Mouse (Mus musculus): ENCODE results near the gene Lcp1. TPM values are rescaled to one million over a fixed set of nuclear protein-coding genes. Genes with fewer than 3 reads are reported as not detected.

Lcp1 gene
- polyA plus RNA-seq, 1 experiment from 2014 or later = 26.4 TPM

DNA sequence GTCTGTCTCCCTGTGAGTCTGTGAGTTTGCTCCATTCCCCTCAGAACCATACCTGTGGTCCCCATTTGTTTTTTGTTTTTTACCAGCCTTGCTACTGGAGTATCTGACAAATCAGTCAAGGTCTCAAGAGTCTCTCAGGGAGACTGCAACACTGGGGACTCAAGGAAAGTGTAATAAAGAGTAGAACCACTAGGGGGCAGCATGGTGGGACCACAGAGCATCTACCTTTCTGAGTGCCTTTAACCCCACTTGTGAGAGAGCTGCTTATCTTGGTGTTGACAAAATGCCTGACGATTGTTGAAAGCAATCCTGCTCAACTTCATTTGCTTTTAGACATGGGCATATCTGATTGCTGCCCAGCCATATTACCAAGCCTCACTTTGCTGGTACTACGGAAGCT lies 98.9 kb downstream of the Lcp1 start:
- WGBS = 71% methylated on average over 2 of the region's 2 CpGs
- H3K36me3 ChIP-seq = no peaks in the 10 kb centered on the region
- peaks cover 10% of the 10 kb centered on the region for H3K27me3 ChIP-seq (ENCODE audit: low read depth, poor library complexity, severe bottlenecking)
- H3K4me3 ChIP-seq = no peak overlapping the region
- H3K4me1 ChIP-seq = peaks cover 3% of the 10 kb centered on the region; the same call in 1 of the 2 replicates
- no peak overlapping the region for H3K27ac ChIP-seq (replicated peaks)
- DNase-seq (ENCODE audit: low spot score) = peak; percentile 31
- no peaks in the 10 kb centered on the region for H3K9me3 ChIP-seq (replicated peaks)

DNA sequence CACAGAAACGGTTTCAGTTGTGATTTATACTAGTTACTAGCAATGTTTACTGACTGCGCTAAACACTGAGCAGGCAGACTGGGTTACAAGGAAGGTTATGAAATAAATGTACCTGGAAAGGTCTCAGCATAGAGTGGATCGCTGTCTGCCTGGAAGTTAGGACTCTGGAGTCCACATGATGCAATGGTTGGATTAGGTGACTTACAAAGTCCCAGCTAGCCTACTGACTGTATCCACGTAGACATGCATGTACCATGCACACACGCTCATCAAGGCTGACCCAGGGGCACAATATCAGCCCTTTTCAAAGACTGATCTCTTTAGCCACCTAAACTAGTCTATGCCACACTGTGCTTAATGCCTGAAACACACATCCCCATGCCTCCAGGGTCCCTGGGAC lies 102.2 kb downstream of the Lcp1 start:
- H3K9me3 ChIP-seq (replicated peaks) = no peaks in the 10 kb centered on the region
- WGBS = 89% methylated on average over 5 of the region's 5 CpGs
- no peak overlapping the region for H3K4me3 ChIP-seq
- no peak overlapping the region for H3K27ac ChIP-seq (replicated peaks)
- H3K27me3 ChIP-seq (ENCODE audit: low read depth, poor library complexity, severe bottlenecking) = peaks cover 21% of the 10 kb centered on the region
- no peak for DNase-seq (ENCODE audit: low spot score)
- H3K4me1 ChIP-seq = peaks cover 20% of the 10 kb centered on the region
- no peaks in the 10 kb centered on the region for H3K36me3 ChIP-seq

DNA sequence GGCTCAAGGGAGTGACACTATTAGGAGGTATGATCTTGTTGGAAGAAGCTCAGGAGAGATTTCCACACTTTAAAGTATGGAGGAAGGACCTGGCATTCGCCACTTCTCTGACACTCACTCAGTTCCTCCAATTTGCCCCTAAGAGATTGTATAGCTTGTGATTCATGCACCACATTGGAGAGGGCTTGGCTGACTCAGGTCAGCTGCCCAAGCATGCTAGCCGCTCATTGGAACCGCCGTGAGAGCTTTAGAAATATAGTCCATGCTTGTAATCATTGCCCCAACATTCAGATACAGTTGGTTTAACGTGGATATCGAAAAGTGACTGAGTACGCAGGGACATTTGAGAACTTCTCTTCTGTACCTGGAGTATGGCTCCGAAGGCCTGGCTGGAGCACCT lies 104.7 kb downstream of the Lcp1 start:
- Histone ChIP-seq H3K36me3 (no peaks in the 10 kb centered on the region), H3K9me3 (replicated peaks) (no peaks in the 10 kb centered on the region), H3K4me3 (peak overlapping the region; percentile 26), H3K27me3 (ENCODE audit: low read depth, poor library complexity, severe bottlenecking) (peaks cover 24% of the 10 kb centered on the region), H3K27ac (replicated peaks) (peak overlapping the region; percentile 33), H3K4me1 (peaks cover 20% of the 10 kb centered on the region)
- 83% methylated on average over 8 of the region's 8 CpGs for WGBS
- DNase-seq (ENCODE audit: low spot score) = no peak

DNA sequence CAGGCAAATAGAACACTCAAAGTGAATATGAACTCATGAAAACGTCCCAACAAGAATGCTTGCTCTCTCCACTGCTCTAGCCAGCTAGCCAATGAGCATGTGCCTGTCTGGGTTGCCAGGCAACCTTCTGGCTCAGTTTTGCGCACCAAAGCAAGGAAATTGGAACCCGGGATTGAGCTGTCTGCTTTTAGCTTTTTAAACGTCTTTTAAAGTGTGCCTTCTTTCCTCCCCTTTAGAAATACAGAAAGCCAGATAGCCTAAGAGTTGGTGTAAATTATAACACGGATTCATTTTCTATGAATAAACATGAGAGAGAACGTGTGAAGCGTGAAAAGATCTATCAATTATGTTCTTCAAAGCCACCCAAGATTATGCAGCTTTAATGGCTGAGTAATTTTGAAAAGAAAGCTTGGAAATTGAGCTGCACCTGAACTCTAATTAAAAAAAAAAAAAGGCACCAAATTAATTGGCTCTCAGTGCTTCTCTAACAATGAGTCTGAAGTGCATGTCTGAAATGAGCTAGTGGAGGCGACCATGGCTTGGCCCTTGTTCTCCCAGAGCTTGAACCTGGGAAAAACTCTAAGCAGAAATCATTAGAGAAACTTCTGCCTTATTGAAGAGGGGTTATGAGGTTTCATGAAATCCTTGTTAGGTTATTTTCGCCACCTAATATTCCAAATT lies 105.2 kb downstream of the Lcp1 start:
- Histone ChIP-seq H3K27ac (replicated peaks) (peak overlapping the region; percentile 59; the same call in 1 of the 2 replicates), H3K9me3 (replicated peaks) (no peaks in the 10 kb centered on the region), H3K4me3 (peak overlapping the region; percentile 26), H3K27me3 (ENCODE audit: low read depth, poor library complexity, severe bottlenecking) (peaks cover 24% of the 10 kb centered on the region), H3K36me3 (no peaks in the 10 kb centered on the region), H3K4me1 (peaks cover 20% of the 10 kb centered on the region)
- DNase-seq (ENCODE audit: low spot score) = peak; percentile 56
- WGBS = 31% methylated on average over 9 of the region's 9 CpGs

DNA sequence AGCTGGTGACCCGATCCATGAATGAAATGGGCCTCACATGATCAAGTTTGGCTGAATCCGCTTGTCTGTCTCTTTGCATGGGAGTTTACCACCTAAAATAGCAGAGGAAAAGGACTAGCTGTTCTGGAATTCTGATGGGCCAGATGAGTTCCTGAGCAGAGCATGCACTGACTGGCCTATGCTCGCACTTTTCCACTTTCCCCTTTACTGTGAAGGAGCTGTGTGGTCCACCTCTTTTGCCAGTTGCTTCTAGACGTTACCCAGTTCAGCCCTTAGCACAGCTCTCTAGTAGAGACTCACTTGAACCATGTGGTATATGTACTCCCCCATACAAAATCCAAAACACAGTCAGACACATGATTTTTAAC lies 105.7 kb downstream of the Lcp1 start:
- Histone ChIP-seq H3K36me3 (no peaks in the 10 kb centered on the region), H3K9me3 (replicated peaks) (no peaks in the 10 kb centered on the region), H3K27me3 (ENCODE audit: low read depth, poor library complexity, severe bottlenecking) (peaks cover 24% of the 10 kb centered on the region), H3K4me1 (peaks cover 20% of the 10 kb centered on the region), H3K4me3 (no peak overlapping the region), H3K27ac (replicated peaks) (0 out of 2 replicates have a peak overlapping the region, but pooled peaks have one; percentile 59)
- DNase-seq (ENCODE audit: low spot score) = peak; percentile 16
- WGBS = 77% methylated on average over 4 of the region's 4 CpGs

DNA sequence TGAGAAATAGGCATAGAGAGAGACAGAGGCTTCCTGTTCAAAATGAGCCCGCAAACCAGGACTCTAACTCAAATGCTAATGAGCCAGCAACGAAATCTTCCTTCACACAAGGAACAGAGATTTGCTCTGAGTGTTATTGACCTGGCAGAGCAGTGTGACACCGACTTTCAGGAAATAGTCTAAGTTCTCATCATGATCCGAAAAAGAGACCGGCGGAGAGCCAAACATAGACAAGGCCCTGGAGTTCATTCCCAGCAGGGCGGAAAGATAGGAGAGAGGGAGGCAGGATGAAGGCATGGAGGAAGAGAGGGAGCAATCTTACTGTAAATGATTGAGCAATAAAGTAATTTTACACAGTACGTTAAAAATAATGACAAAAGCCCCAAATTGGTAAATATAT lies 106.2 kb downstream of the Lcp1 start:
- DNase-seq (ENCODE audit: low spot score) = no peak
- Histone ChIP-seq H3K27ac (replicated peaks) (no peak overlapping the region), H3K36me3 (no peaks in the 10 kb centered on the region), H3K4me3 (no peak overlapping the region), H3K27me3 (ENCODE audit: low read depth, poor library complexity, severe bottlenecking) (peaks cover 24% of the 10 kb centered on the region), H3K4me1 (peaks cover 20% of the 10 kb centered on the region), H3K9me3 (replicated peaks) (no peaks in the 10 kb centered on the region)
- WGBS = 90% methylated on average over 8 of the region's 8 CpGs

DNA sequence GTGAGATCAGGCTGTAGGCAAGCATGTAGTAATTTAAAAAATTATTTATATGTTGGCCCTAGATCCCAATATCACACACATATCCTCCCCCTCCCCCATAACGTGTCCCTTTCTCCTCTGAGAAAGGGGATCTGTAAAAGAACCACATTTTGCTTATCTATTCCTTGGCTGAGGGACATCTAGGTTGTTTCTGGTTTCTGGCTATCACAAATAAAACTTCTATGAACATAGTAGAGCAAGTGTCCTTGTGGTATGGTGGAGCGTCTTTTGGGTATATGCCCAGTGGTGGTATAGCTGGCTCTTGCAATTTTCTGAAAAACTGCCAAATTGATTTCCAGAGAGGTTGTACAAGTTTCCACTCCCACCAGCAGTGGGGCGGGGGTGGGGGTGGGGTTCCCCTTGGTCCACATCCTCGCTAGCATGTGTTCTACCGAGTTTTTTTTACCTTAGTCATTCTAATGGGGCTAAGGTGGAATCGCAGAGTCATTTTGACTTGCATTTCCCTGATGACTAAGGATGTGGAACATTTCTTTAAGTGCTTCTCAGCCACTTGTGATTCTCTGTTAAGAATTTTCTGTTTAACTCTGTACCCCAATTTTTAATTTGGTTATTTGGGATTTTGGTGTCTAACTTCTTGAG lies 107.3 kb downstream of the Lcp1 start:
- H3K9me3 ChIP-seq (replicated peaks) = no peaks in the 10 kb centered on the region
- H3K27ac ChIP-seq (replicated peaks) = no peak overlapping the region
- peaks cover 22% of the 10 kb centered on the region for H3K27me3 ChIP-seq (ENCODE audit: low read depth, poor library complexity, severe bottlenecking)
- H3K4me1 ChIP-seq = peaks cover 20% of the 10 kb centered on the region
- H3K4me3 ChIP-seq = no peak overlapping the region
- H3K36me3 ChIP-seq = no peaks in the 10 kb centered on the region
- DNase-seq (ENCODE audit: low spot score) = no peak
- 90% methylated on average over 6 of the region's 6 CpGs for WGBS

DNA sequence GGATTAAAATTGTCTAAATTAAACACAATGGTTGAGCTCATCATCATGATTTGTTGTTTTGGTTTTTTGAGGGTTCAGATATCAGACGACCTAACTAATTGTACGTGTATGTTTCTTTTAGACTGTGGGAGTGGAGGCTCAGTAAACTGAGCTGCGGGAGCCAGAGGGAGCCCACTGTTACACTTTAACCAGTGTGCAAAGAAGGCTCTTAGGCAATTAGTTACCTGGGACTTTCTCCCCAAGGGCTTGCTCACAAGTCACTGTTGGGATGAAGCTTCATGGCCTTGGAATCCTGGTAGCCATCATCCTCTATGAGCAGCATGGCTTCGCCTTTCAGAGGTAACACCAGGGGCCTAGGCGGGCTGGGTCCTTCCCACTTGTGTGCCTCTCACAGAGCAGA lies 111.2 kb downstream of the Lcp1 start, which contains the start of gene Cpb2:
Cpb2 (plus strand) TSS at position 201 of the 400 bp plus-strand sequence.
- Histone ChIP-seq H3K4me3 (no peak within 1 kb of the TSS), H3K36me3 (no peaks in the 10 kb centered on the region), H3K9me3 (replicated peaks) (no peaks in the 10 kb centered on the region), H3K27ac (replicated peaks) (no peak within 1 kb of the TSS), H3K4me1 (peaks cover 1% of the 10 kb centered on the region), H3K27me3 (ENCODE audit: low read depth, poor library complexity, severe bottlenecking) (peaks cover 12% of the 10 kb centered on the region; the same call in 1 of the 2 replicates)
- no peak for DNase-seq (ENCODE audit: low spot score)
- 93% methylated on average over 5 of the region's 5 CpGs for WGBS

DNA sequence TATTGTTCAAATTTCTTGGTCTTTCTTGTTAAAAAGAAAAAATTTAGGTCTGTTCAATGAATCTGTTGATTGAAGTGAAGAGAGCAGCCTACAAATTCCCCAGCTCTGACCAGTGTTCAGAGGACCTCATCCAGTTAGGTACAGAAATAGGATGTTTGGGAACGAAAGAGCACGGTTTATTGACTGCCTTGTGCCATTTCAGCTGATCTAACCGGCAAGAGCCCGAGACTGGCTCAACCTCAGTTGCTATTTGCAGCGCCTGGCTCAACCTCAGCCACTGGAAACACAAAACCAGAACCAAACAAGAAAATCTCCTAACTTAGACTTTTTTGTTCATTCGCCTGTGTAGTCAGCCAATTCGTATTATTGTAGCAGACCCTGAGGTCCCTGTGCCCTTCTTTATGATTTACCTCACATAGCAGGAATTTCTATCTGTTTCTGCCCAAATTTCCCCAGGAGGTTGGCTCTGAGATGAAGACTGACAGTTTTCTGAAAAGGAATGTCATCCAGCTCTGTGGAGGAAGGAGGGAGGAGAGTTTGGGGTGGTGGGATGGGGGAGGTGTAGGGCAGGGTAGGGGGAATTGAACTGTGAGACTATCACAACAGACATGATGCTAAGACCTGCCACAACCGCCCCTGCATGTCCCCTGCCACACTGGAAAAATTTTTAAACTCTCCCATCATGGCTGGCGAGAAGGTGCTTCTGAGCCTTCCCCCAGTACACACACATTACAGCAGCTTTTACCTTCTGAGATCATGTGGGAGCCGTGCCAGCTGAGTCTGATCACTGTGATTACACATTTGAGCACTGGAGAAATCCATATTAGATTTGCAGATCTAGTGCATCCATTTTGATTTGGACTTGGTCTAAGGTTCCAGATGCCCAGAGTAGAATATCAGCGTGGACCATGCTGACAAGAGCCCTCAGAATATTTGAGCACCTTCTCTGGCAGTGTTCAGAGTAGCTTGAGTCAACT lies 115.4 kb downstream of the Lcp1 start:
- Histone ChIP-seq H3K27me3 (ENCODE audit: low read depth, poor library complexity, severe bottlenecking) (no peaks in the 10 kb centered on the region), H3K36me3 (no peaks in the 10 kb centered on the region), H3K27ac (replicated peaks) (no peak overlapping the region), H3K9me3 (replicated peaks) (no peaks in the 10 kb centered on the region), H3K4me1 (no peaks in the 10 kb centered on the region), H3K4me3 (no peak overlapping the region)
- DNase-seq (ENCODE audit: low spot score) = no peak
- 83% methylated on average over 11 of the region's 11 CpGs for WGBS

DNA sequence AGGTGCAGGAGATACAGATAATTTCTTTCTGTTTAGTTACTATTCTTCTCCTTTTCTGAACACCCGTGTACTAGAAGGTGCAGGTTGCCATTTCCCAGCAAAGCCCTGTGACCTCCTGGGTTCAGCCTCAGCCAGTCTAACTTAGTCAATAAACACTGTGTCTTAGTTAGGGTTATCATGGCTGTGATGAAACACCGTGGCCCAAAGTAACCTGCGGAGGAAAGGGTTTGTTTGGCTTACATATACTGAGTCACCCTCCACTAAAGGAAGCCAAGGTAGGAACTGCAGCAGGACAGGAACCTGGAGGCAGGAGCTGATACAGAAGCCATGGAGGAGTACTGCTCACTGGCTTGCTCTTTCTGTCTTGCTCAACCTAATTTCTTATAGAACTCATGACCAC lies 119.5 kb downstream of the Lcp1 start:
- H3K27ac ChIP-seq (replicated peaks) = no peak overlapping the region
- H3K27me3 ChIP-seq (ENCODE audit: low read depth, poor library complexity, severe bottlenecking) = no peaks in the 10 kb centered on the region
- DNase-seq (ENCODE audit: low spot score) = no peak
- H3K4me1 ChIP-seq = no peaks in the 10 kb centered on the region
- WGBS = 88% methylated on average over 3 of the region's 3 CpGs
- H3K4me3 ChIP-seq = no peak overlapping the region
- no peaks in the 10 kb centered on the region for H3K9me3 ChIP-seq (replicated peaks)
- H3K36me3 ChIP-seq = no peaks in the 10 kb centered on the region

DNA sequence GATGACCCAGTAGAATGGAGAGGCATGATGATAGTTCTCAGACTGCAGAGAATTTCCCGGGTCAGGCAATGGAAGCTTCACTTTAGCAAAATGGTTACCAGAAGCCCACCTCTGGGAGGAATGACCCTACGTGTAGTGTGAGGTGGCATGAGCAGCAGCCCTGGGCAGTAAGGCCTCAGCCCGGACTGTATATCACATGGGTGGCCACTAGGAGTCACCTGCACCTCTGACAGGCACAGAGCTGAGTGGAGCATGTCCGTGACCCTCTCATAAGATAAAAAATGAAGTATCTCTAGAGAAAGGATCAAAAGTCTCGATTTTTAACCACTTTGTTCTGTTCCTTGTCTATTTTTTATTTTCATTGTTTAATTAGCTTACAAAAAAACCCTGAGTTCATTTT lies 125.6 kb downstream of the Lcp1 start:
- Histone ChIP-seq H3K4me3 (no peak overlapping the region), H3K27me3 (ENCODE audit: low read depth, poor library complexity, severe bottlenecking) (no peaks in the 10 kb centered on the region), H3K36me3 (no peaks in the 10 kb centered on the region), H3K9me3 (replicated peaks) (no peaks in the 10 kb centered on the region), H3K27ac (replicated peaks) (no peak overlapping the region), H3K4me1 (no peaks in the 10 kb centered on the region)
- 56% methylated on average over 5 of the region's 5 CpGs for WGBS
- DNase-seq (ENCODE audit: low spot score) = no peak

DNA sequence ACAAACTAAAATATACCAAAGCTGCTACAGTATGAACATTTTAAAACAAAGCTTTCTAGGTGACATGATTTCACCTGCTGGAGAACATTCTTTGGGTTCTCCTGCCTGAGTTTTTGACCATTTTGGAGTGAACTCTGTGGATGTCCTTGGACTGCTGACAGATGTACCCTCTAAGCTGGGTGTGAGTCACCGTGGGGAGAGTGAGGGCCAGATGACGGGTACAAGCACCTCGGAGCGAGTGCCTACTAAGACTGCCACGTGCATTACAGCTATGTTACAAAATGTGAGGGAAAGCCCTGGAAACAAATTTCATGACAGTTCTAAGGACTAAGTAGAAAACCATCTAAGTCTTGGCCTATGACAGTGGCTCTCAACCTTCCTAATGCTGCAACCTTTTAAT lies 138.6 kb downstream of the Lcp1 start:
- WGBS = 88% methylated on average over 5 of the region's 5 CpGs
- Histone ChIP-seq H3K9me3 (replicated peaks) (no peaks in the 10 kb centered on the region), H3K4me3 (no peak overlapping the region), H3K36me3 (no peaks in the 10 kb centered on the region), H3K27me3 (ENCODE audit: low read depth, poor library complexity, severe bottlenecking) (no peaks in the 10 kb centered on the region), H3K4me1 (no peaks in the 10 kb centered on the region), H3K27ac (replicated peaks) (no peak overlapping the region)
- DNase-seq (ENCODE audit: low spot score) = no peak

Measured in midbrain, embryonic 10.5 days (tissue).